Mouse (Mus musculus) limb, embryonic 11.5 days (tissue): Measurements from ENCODE around the gene Gpr161. TPM values are rescaled to one million over a fixed set of nuclear protein-coding genes. Genes with fewer than 3 reads are reported as not detected.

Experiments used
- ATAC-seq: fragments of 200-750 bp; cut with Nextera tagmentation; 2 replicates; pipeline ENCODE4 v1.8.0; 2017; ENCODE audit warnings: low read depth; ENCODE audit not compliant: insufficient number of reproducible peaks, low FRiP score, low TSS enrichment
- DNase-seq: peaks from one replicate; pipeline ENCODE4 v3.0.0-alpha.2; 2015; ENCODE audit warnings: low spot score
- H3K27ac ChIP-seq: fragments of 300-500 bp; sonication (generic); replicated peaks from 2 replicates; pipeline ENCODE4 v1.5.1; 2014; ENCODE audit warnings: low read depth, mild to moderate bottlenecking, low read length
- H3K27me3 ChIP-seq: fragments of 300-500 bp; sonication (generic); 2 replicates; pipeline ENCODE4 v1.6.1; 2014; ENCODE audit warnings: mild to moderate bottlenecking, low read length, mixed read lengths; ENCODE audit not compliant: control insufficient read depth, insufficient read depth
- H3K36me3 ChIP-seq: fragments of 300-500 bp; sonication (generic); 2 replicates; pipeline ENCODE4 v1.6.1; 2014; ENCODE audit warnings: mild to moderate bottlenecking, low read length, moderate library complexity, mixed read lengths; ENCODE audit not compliant: control insufficient read depth, insufficient read depth
- H3K4me1 ChIP-seq: fragments of 300-500 bp; sonication (generic); 2 replicates; pipeline ENCODE4 v1.6.1; 2014; ENCODE audit warnings: low read length, mixed read lengths; ENCODE audit not compliant: control insufficient read depth, insufficient read depth
- H3K4me2 ChIP-seq: fragments of 300-500 bp; sonication (generic); 2 replicates; pipeline ENCODE4 v1.6.1; 2014; ENCODE audit warnings: low read depth, mild to moderate bottlenecking, moderate library complexity; ENCODE audit not compliant: severe bottlenecking
- H3K4me3 ChIP-seq: fragments of 300-500 bp; sonication (generic); 2 replicates; pipeline ENCODE4 v1.5.1; 2014; ENCODE audit warnings: low read depth, low read length
- H3K9ac ChIP-seq: fragments of 300-500 bp; sonication (generic); 2 replicates; pipeline ENCODE4 v1.6.1; 2014; ENCODE audit warnings: mild to moderate bottlenecking, low read length
- H3K9me3 ChIP-seq: fragments of 300-500 bp; sonication (generic); 2 replicates; pipeline ENCODE4 v1.6.1; 2016; ENCODE audit warnings: low read length; ENCODE audit not compliant: control insufficient read depth
- WGBS: fragments of 180-500 bp; shearing (Covaris S2); extraction: QIAGEN DNeasy Blood & Tissue Kit; methylation state at CpG from one replicate; pipeline ENCODE4 v1.1.7; 2014; 5-methylcytosine and 5-hydroxymethylcytosine counted together
- polyA plus RNA-seq: library from polyadenylated mRNA; unstranded; fragments of >200 nt; fragmentation: Nextera tagmentation; extraction: Ambion mirVana; gene quantifications from 2 replicates; pipeline ENCODE4 v1.2.1, GENCODE M21; 2014

Gpr161 gene
- polyA plus RNA-seq, 1 experiment from 2014 or later, result 2.0 TPM

- Histone ChIP-seq H3K9ac (no peak overlapping the region), H3K4me1 (0 out of 2 replicates have a peak, but pooled peaks cover 3% of the 10 kb centered on the region), H3K27ac (no peak overlapping the region), H3K36me3 (no peaks in the 10 kb centered on the region), H3K4me2 (no peak overlapping the region), H3K9me3 (no peaks in the 10 kb centered on the region), H3K4me3 (no peak overlapping the region), H3K27me3 (no peaks in the 10 kb centered on the region)
- ATAC-seq, result peak; percentile 60; the same call in 1 of the 2 replicates
- WGBS, result 40% methylated on average over 4 of the region's 4 CpGs
- no peak for DNase-seq
Observed at GRCm38 (mm10) chr1:165344453-165344852, 48.9 kb downstream of the Gpr161 start.

- Histone ChIP-seq H3K4me3 (no peak overlapping the region), H3K27ac (no peak overlapping the region), H3K4me1 (0 out of 2 replicates have a peak, but pooled peaks cover 3% of the 10 kb centered on the region), H3K9me3 (no peaks in the 10 kb centered on the region), H3K36me3 (no peaks in the 10 kb centered on the region), H3K4me2 (no peak overlapping the region), H3K27me3 (no peaks in the 10 kb centered on the region), H3K9ac (no peak overlapping the region)
- no peak for DNase-seq
- no peak for ATAC-seq
Observed at GRCm38 (mm10) chr1:165348627-165349026, 53.0 kb downstream of the Gpr161 start.

- Histone ChIP-seq H3K4me1 (no peaks in the 10 kb centered on the region), H3K4me2 (no peak overlapping the region), H3K27me3 (no peaks in the 10 kb centered on the region), H3K27ac (no peak overlapping the region), H3K9me3 (no peaks in the 10 kb centered on the region), H3K36me3 (no peaks in the 10 kb centered on the region), H3K4me3 (no peak overlapping the region), H3K9ac (no peak overlapping the region)
- WGBS, result 49% methylated on average over 2 of the region's 2 CpGs
- DNase-seq (no peak), ATAC-seq (no peak)
Observed at GRCm38 (mm10) chr1:165356347-165356746, 60.8 kb downstream of the Gpr161 start.

GRCm38 (mm10) chr1:165363271-165363670 is 67.7 kb downstream of the Gpr161 start:
- ATAC-seq, result no peak
- 89% methylated on average over 2 of the region's 2 CpGs for WGBS
- H3K9me3 ChIP-seq, result no peaks in the 10 kb centered on the region
- H3K4me1 ChIP-seq, result no peaks in the 10 kb centered on the region
- H3K36me3 ChIP-seq, result no peaks in the 10 kb centered on the region
- no peak overlapping the region for H3K27ac ChIP-seq
- H3K4me2 ChIP-seq, result no peak overlapping the region
- no peaks in the 10 kb centered on the region for H3K27me3 ChIP-seq
- no peak overlapping the region for H3K9ac ChIP-seq
- no peak for DNase-seq
- no peak overlapping the region for H3K4me3 ChIP-seq

- H3K9me3 ChIP-seq, result no peaks in the 10 kb centered on the region
- H3K4me2 ChIP-seq, result no peak overlapping the region
- no peak for DNase-seq
- no peak overlapping the region for H3K4me3 ChIP-seq
- WGBS, result 89% methylated on average over 3 of the region's 3 CpGs
- no peak overlapping the region for H3K9ac ChIP-seq
- no peaks in the 10 kb centered on the region for H3K4me1 ChIP-seq
- H3K36me3 ChIP-seq, result no peaks in the 10 kb centered on the region
- no peaks in the 10 kb centered on the region for H3K27me3 ChIP-seq
- ATAC-seq, result no peak
- H3K27ac ChIP-seq, result no peak overlapping the region
Observed at GRCm38 (mm10) chr1:165365057-165365456, 69.5 kb downstream of the Gpr161 start.

- Histone ChIP-seq H3K27me3 (no peaks in the 10 kb centered on the region), H3K4me1 (no peaks in the 10 kb centered on the region), H3K4me2 (no peak overlapping the region), H3K27ac (no peak overlapping the region), H3K9ac (no peak overlapping the region), H3K9me3 (no peaks in the 10 kb centered on the region), H3K36me3 (no peaks in the 10 kb centered on the region), H3K4me3 (no peak overlapping the region)
- DNase-seq, result no peak
- WGBS, result 87% methylated on average over 4 of the region's 4 CpGs
- no peak for ATAC-seq
Observed at GRCm38 (mm10) chr1:165370990-165371389, 75.4 kb downstream of the Gpr161 start.

- H3K36me3 ChIP-seq, result no peaks in the 10 kb centered on the region
- WGBS, result 66% methylated on average over 9 of the region's 9 CpGs
- DNase-seq, result no peak
- no peaks in the 10 kb centered on the region for H3K4me1 ChIP-seq
- H3K9ac ChIP-seq, result no peak overlapping the region
- no peak overlapping the region for H3K27ac ChIP-seq
- H3K4me2 ChIP-seq, result no peak overlapping the region
- H3K27me3 ChIP-seq, result no peaks in the 10 kb centered on the region
- H3K4me3 ChIP-seq, result no peak overlapping the region
- H3K9me3 ChIP-seq, result no peaks in the 10 kb centered on the region
- ATAC-seq, result no peak
Observed at GRCm38 (mm10) chr1:165373839-165374238, 78.2 kb downstream of the Gpr161 start.

Other genes with a start within 250 kb of the Gpr161 start
- 0.05 TPM in 1 of 2 replicates, not detected in the other for gene Tbx19, start 135.0 kb upstream of the Gpr161 start, polyA plus RNA-seq
- gene Sft2d2, start 101.4 kb upstream of the Gpr161 start, polyA plus RNA-seq, result 17.1 and 17.4 TPM in 2 replicates
- gene Tiprl, start 58.8 kb upstream of the Gpr161 start, polyA plus RNA-seq, result 100 TPM in 2 replicates
- gene Dcaf6, start 164.7 kb downstream of the Gpr161 start, polyA plus RNA-seq, result 10.0 and 10.2 TPM in 2 replicates
- 97.7 and 98.4 TPM in 2 replicates for gene Mpc2, start 164.8 kb downstream of the Gpr161 start, polyA plus RNA-seq
- not detected in 2 replicates for gene Adcy10, start 189.4 kb downstream of the Gpr161 start, polyA plus RNA-seq